Mouse (Mus musculus): ENCODE measurements at regions not wholly inside any gene's neighbourhood (a gene's known extent, or its start where the extent isn't known, plus 50 kb on each side); places are given as distances from the start of the nearest gene placed in this dataset.

GRCm38 (mm10) chr12:57809961-57810360 is 246.0 kb downstream of the Ttc6 start:
- DNase-seq (ENCODE audit: low spot score) = no peak

GRCm38 (mm10) chr12:57823809-57824208 is 259.9 kb downstream of the Ttc6 start:
- no peak for DNase-seq (ENCODE audit: low spot score)

GRCm38 (mm10) chr12:57825754-57826153 is 261.8 kb downstream of the Ttc6 start:
- peak; percentile 5 for DNase-seq (ENCODE audit: low spot score)

- no peak for DNase-seq (ENCODE audit: low spot score)
These were observed 278.9 kb downstream of the Ttc6 start for GRCm38 (mm10) chr12:57842813-57843212.

GRCm38 (mm10) chr12:57871028-57871427 is 307.1 kb downstream of the Ttc6 start:
- DNase-seq (ENCODE audit: low spot score) = no peak

GRCm38 (mm10) chr12:57890783-57891478 is 320.6 kb upstream of the Sstr1 start:
- no peak for DNase-seq (ENCODE audit: low spot score)

- no peak for DNase-seq (ENCODE audit: low spot score)
These were observed 320.0 kb upstream of the Sstr1 start for GRCm38 (mm10) chr12:57891556-57891955.

GRCm38 (mm10) chr12:57897751-57898250 is 313.8 kb upstream of the Sstr1 start:
- DNase-seq (ENCODE audit: low spot score) = no peak

- DNase-seq (ENCODE audit: low spot score) = no peak
These were observed 306.9 kb upstream of the Sstr1 start for GRCm38 (mm10) chr12:57904658-57905057.

GRCm38 (mm10) chr12:57918211-57918610 is 293.4 kb upstream of the Sstr1 start:
- DNase-seq (ENCODE audit: low spot score) = no peak

GRCm38 (mm10) chr12:57922031-57922430 is 289.5 kb upstream of the Sstr1 start:
- no peak for DNase-seq (ENCODE audit: low spot score)

GRCm38 (mm10) chr12:57924422-57924821 is 287.1 kb upstream of the Sstr1 start:
- DNase-seq (ENCODE audit: low spot score) = no peak

GRCm38 (mm10) chr12:57926886-57927285 is 284.7 kb upstream of the Sstr1 start:
- no peak for DNase-seq (ENCODE audit: low spot score)

- DNase-seq (ENCODE audit: low spot score) = no peak
These were observed 283.5 kb upstream of the Sstr1 start for GRCm38 (mm10) chr12:57928030-57928429.

- no peak for DNase-seq (ENCODE audit: low spot score)
These were observed 279.7 kb upstream of the Sstr1 start for GRCm38 (mm10) chr12:57931856-57932255.

GRCm38 (mm10) chr12:57949886-57950285 is 261.7 kb upstream of the Sstr1 start:
- DNase-seq (ENCODE audit: low spot score) = no peak

- no peak for DNase-seq (ENCODE audit: low spot score)
These were observed 253.0 kb upstream of the Sstr1 start for GRCm38 (mm10) chr12:57958527-57958926.

- DNase-seq (ENCODE audit: low spot score) = no peak
These were observed 251.4 kb upstream of the Sstr1 start for GRCm38 (mm10) chr12:57960171-57960570.

GRCm38 (mm10) chr12:57969168-57969567 is 242.4 kb upstream of the Sstr1 start:
- DNase-seq (ENCODE audit: low spot score) = no peak

GRCm38 (mm10) chr12:57970163-57970562 is 241.4 kb upstream of the Sstr1 start:
- DNase-seq (ENCODE audit: low spot score) = no peak

- no peak for DNase-seq (ENCODE audit: low spot score)
These were observed 239.1 kb upstream of the Sstr1 start for GRCm38 (mm10) chr12:57972484-57972883.
